Mouse (Mus musculus) layer of hippocampus, postnatal 10 days (tissue): Measurements from ENCODE around the gene Rims3. TPM values are rescaled to one million over a fixed set of nuclear protein-coding genes. Genes with fewer than 3 reads are reported as not detected.

ENCODE experiments used
- DNase-seq, 2 experiments: peaks; one replicate each; pipeline ENCODE4 v3.0.0; 2021; ENCODE audit warnings: low spot score in 2 of 2
- total RNA-seq, 2 experiments: library from RNA; stranded (reverse); gene quantifications; 2 replicates each; pipeline ENCODE4 v1.2.3; 2021

The Rims3 gene
- total RNA-seq, 2 experiments from 2014 or later, result 31.3 to 31.9 TPM

- no peak for DNase-seq
These were observed 37.3 kb downstream of the Rims3 start for GRCm38 (mm10) chr4:120891960-120892359.

GRCm38 (mm10) chr4:120892516-120892915 lies 37.9 kb downstream of the Rims3 start:
- DNase-seq, result no peak

- DNase-seq, result no peak
These were observed 39.2 kb downstream of the Rims3 start for GRCm38 (mm10) chr4:120893656-120894401.

GRCm38 (mm10) chr4:120894584-120894983 lies 40.0 kb downstream of the Rims3 start:
- DNase-seq, result no peak

DNA sequence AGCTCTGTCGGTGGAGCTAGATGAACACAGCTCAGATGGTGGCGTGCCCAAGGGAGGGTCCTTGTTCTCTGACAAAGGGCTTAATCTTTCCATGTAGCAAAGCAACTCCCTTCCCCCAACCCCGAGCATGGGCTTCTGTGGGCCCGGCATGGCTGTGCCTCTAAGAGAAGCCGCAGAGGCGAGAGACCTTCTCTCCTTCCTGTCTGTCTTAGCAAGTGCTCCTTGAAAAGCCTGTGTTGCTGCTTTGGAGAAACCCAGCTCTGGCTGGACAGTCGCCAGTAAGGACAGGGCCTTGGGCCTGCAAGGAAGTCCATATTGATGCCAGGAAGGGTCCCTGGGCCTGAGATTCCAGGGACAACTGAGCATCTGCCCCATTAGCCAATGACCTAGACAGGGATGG lies 40.6 kb downstream of the Rims3 start:
- no peak for DNase-seq

GRCm38 (mm10) chr4:120895810-120896584 lies 41.4 kb downstream of the Rims3 start:
- no peak for DNase-seq

GRCm38 (mm10) chr4:120904533-120904932 lies 49.9 kb downstream of the Rims3 start:
- DNase-seq, result no peak

DNA sequence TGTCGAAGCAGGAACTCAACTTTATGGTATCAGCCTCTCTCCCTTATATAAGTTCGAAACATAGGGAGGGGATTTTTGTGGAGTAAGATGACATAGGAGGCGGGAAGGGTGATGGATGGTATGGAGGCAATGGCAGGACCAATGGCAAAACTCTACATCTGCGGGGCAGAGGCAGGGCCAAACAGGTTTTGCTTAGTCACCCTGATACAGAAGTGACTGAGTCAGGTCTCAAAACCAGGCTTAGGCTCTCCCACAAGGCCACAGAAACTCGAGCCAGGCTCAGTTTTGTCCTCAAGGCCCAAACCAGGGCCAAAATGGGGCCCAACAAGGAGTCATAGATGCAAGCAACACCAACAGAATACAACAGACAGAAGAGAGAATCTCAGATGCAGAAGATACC lies 51.0 kb downstream of the Rims3 start:
- no peak for DNase-seq

DNA sequence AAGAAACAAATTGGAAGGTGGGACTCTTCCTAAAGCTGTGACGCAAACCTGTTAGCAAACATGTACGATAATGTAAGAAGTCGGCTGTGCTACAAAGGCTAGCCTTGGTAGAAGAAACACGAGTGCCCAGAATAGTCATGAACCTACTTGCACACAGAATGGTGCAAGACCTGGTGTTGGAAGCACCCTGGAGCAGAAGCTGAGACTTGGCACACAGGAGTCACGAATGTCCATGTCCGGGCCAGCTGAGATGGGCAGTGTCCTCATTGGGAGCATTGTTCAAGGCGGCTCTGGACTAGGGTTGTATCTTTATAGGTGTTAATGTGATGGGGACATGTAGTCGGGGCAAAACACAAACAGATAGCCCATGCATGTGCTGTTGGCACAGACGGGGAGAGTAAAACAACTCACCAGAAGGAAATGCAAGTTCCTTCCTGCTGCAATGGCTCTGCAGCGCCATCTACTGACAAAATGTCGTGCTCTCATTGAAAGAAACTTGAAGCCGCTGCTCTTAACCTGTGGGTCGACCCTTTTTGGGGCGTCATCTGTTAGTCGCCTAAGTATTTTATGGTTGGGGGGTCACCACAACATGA lies 55.0 kb downstream of the Rims3 start:
- DNase-seq, result peak; percentile 68 to 74

DNA sequence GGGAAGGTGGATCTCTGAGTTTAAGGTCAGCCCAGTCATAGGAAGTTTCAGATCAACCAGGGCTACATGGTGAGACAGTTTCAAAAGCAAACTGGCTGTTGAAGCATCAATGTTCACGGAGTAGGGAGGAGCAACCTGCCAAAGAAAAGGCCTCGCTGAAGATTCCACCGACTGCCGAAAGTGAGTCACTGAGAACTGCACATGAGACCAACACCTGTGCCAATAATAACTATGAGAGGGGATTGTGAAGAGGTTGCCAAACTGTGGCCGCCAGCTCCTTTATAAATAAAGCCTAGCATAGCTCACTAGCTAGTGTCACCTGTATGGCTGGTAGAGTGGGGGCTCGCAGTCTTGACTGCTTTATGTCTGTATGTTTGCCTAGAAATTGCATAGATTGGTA lies 56.5 kb downstream of the Rims3 start:
- DNase-seq, result no peak

DNA sequence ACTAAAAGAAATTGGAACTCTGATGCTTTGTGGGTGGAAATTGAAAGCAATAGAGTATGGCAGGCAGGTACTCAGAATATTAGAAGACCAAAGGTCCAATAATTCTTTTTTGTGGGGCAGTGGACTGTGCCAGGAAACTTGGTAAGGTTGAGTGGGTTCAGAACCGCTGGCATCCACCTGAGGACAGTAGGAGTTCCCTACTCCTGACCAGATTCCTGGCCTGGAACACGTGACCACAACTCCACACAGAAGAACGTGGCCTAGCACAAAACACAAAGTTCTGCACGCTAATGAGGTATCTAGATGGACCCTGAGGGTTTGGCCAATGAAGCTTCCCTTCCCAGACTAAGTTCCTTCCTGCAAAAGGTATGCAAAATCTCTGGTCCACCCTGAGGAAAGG lies 58.2 kb downstream of the Rims3 start:
- DNase-seq, result no peak

GRCm38 (mm10) chr4:120913443-120913842 lies 58.8 kb downstream of the Rims3 start:
- no peak for DNase-seq

DNA sequence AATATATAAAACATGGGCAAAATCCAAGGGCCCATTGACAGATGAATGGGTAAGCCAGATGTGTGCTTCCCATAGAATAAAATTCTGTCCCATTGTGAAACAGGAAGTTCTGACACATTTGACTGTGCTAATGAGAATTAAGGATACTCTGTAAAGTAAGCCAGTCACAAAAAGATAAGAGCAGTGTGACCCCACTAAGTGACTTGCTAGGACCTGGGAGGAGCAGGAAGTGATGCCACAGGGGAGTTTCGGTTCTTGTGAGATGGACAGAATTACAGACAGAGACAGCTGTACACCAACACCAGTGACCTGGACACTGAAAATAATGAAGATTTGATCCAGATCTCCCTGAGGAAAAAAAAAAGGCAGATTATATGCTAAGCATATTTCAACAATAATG lies 59.2 kb downstream of the Rims3 start:
- DNase-seq, result no peak

- no peak for DNase-seq
These were observed 59.9 kb downstream of the Rims3 start for GRCm38 (mm10) chr4:120914501-120914900.

- no peak for DNase-seq
These were observed 66.8 kb downstream of the Rims3 start for GRCm38 (mm10) chr4:120921461-120921860.

GRCm38 (mm10) chr4:120924554-120925299 lies 70.1 kb downstream of the Rims3 start, which contains the start of gene Exo5:
Gene Exo5, minus strand, starts transcription at chr4:120925017.
- peak; percentile 90 to 92 for DNase-seq

- no peak for DNase-seq
These were observed 70.8 kb downstream of the Rims3 start for GRCm38 (mm10) chr4:120925386-120925785.

DNA sequence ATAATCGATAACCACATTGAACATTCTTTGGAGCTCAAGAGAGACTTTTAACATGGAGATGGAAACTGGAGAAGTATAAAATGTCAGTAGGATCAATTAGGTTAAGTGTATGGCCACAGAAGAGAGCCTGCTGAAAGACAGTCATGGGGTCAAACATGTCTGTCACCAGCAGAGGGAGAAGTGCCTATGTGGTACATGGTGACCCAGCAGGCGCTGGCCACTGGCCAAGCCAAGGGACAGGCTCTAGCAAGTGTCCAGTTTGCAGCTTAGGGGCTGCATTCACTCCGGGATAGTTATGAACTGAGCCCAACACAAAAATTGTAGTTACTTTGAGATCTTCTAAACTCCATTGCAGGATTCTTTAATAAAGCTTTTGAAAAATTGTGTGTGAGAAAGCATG lies 74.1 kb downstream of the Rims3 start:
- no peak for DNase-seq

DNA sequence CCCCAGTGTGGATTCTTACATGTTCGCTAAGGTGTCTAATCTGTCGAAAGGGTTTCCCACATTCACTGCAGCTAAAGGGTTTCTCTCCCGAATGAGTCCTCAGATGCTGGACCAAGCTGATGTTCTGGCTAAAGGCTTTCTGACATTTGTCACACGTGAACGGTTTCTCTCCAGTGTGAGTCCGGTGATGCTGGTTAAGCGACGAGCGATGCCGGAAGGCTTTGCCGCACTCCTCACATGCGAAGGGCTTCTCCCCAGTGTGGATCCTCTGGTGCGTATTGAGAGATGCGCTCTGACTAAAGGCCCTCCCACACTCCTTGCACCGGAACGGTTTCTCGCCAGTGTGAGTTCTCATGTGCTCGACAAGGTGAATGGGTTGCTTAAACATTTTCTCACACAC lies 76.1 kb downstream of the Rims3 start:
- no peak for DNase-seq

GRCm38 (mm10) chr4:120935006-120935405 lies 80.4 kb downstream of the Rims3 start:
- DNase-seq, result no peak
